Mouse (Mus musculus) MEL (cell line): ENCODE measurements at regions not wholly inside any gene's neighbourhood (a gene's known extent, or its start where the extent isn't known, plus 50 kb on each side); places are given as distances from the start of the nearest gene placed in this dataset.

Experiments used
- CTCF ChIP-seq, 3 experiments: IDR thresholded peaks in 2 of 3; conservative IDR thresholded peaks in 1 of 3; 2 replicates each; pipeline ENCODE4 v1.5.1; 2011 to 2012; ENCODE audit warnings: low read length in 3 of 3, low read depth in 2 of 3, mild to moderate bottlenecking in 2 of 3, improper control_type of control experiment in 1 of 3, inconsistent platforms in 1 of 3, mixed read lengths in 1 of 3, moderate library complexity in 1 of 3; ENCODE audit not compliant: control insufficient read depth in 1 of 3, insufficient read depth in 1 of 3, poor library complexity in 1 of 3, severe bottlenecking in 1 of 3
- ELF1 ChIP-seq: IDR thresholded peaks from 2 replicates; pipeline ENCODE4 v1.6.1; 2014; ENCODE audit warnings: low read depth, mild to moderate bottlenecking, inconsistent platforms, low read length, improper control_type of control experiment, moderate library complexity
- EP300 ChIP-seq, 2 experiments: IDR thresholded peaks; 2 replicates each; pipeline ENCODE4 v1.6.1; 2011; ENCODE audit warnings: improper control_type of control experiment in 2 of 2, low read length in 2 of 2, low read depth in 1 of 2, mild to moderate bottlenecking in 1 of 2
- MAFK ChIP-seq: IDR thresholded peaks from 2 replicates; pipeline ENCODE4 v1.6.1; 2011; ENCODE audit warnings: low read depth, mild to moderate bottlenecking, low read length, improper control_type of control experiment, borderline replicate concordance
- MAX ChIP-seq: IDR thresholded peaks from 2 replicates; pipeline ENCODE4 v1.6.1; 2011; ENCODE audit warnings: low read length, improper control_type of control experiment
- MXI1 ChIP-seq: IDR thresholded peaks from 2 replicates; pipeline ENCODE4 v1.6.1; 2011; ENCODE audit warnings: mild to moderate bottlenecking, low read depth, low read length, improper control_type of control experiment
- NELFE ChIP-seq: IDR thresholded peaks from 2 replicates; pipeline ENCODE4 v1.6.1; 2011; ENCODE audit warnings: low read depth, low read length, improper control_type of control experiment
- POLR2A ChIP-seq, 2 experiments: IDR thresholded peaks; 2 replicates each; pipeline ENCODE4 v1.6.1; 2011 to 2012; ENCODE audit warnings: low read length in 2 of 2, mild to moderate bottlenecking in 2 of 2, control low read depth in 1 of 2, improper control_type of control experiment in 1 of 2, low read depth in 1 of 2, moderate library complexity in 1 of 2; ENCODE audit not compliant: control insufficient read depth in 1 of 2, insufficient read depth in 1 of 2, poor library complexity in 1 of 2
- SMC3 ChIP-seq: IDR thresholded peaks from 2 replicates; pipeline ENCODE4 v1.6.1; 2011; ENCODE audit warnings: low read depth, low read length, improper control_type of control experiment
- TCF12 ChIP-seq: IDR thresholded peaks from 2 replicates; pipeline ENCODE4 v1.6.1; 2014; ENCODE audit warnings: low read depth, mild to moderate bottlenecking, inconsistent platforms, low read length, improper control_type of control experiment, moderate library complexity
- UBTF ChIP-seq: IDR thresholded peaks from 2 replicates; pipeline ENCODE4 v1.6.1; 2012; ENCODE audit warnings: low read depth, mild to moderate bottlenecking, inconsistent platforms, low read length, improper control_type of control experiment, moderate library complexity, borderline replicate concordance; ENCODE audit not compliant: insufficient read depth
- ZC3H11A ChIP-seq: IDR thresholded peaks from 2 replicates; pipeline ENCODE4 v1.6.1; 2012; ENCODE audit warnings: low read depth, mild to moderate bottlenecking, inconsistent platforms, low read length, improper control_type of control experiment

DNA sequence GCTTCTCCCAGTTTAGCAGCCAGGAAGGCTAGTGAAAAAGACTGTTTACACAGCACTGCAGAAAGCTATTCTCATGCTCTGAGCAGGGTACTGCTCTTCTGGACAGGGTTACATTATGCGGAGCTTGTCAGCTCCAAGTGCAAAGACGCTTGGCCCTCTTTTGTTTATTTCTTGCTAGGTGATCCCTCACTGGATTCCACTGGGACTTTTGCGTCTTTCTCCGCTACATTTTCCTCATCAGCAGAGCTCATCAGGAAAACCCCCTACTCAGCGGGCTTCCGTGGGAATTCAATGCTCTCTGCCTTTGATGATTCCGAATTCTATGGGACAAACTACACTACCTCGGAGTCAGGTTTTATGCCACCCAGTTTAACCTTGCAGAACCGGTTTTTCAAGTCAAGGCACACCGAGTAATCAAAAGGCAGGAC is 172.0 kb downstream of the Qdpr start:
- TF ChIP-seq CTCF (IDR thresholded peaks at IDR 0.05 in 2 of 3, conservative IDR thresholded peaks at IDR 0.05 in 1 of 3; ENCODE audit: control insufficient read depth in 1 of 3, insufficient read depth in 1 of 3, low read depth in 2 of 3, low read length in 3 of 3, poor library complexity in 1 of 3, severe bottlenecking in 1 of 3) (no peak), ZC3H11A (no peak), MAFK (no peak), TCF12 (no peak), POLR2A (IDR thresholded peaks at IDR 0.05; ENCODE audit: control insufficient read depth in 1 of 2, insufficient read depth in 1 of 2, low read depth in 1 of 2, low read length in 2 of 2, poor library complexity in 1 of 2) (no peak), NELFE (no peak), EP300 (IDR thresholded peaks at IDR 0.05; ENCODE audit: low read depth in 1 of 2, low read length in 2 of 2) (no peak), MXI1 (no peak), ELF1 (no peak), UBTF (no peak), MAX (no peak), SMC3 (no peak)
